Mouse (Mus musculus): ENCODE data around the gene Ppil6.

DNA sequence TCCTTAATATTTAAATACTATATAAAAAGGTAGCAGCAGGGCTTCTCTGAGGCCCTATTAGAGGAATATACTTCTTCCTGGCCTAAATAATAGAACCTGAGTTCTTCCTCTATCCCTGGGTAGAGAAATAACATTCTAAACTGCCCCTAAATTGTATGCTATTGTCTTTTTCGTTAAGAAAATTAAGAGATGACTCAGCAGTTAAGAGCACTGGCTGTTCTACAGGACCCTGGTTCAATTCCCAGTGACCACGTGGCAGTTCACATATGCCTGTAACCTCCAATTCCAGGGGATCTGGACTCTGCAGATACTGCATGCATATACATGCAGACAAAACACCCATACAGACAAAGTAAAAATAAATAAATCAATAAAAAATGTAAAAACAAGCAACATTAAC lies 53.6 kb downstream of the Ppil6 start:
- no peak for TF ChIP-seq POLR2A (IDR thresholded peaks at IDR 0.05; ENCODE audit: low read depth, low read length)
- TF ChIP-seq CTCF (IDR thresholded peaks at IDR 0.05; ENCODE audit: borderline replicate concordance, insufficient read depth, low read length) = no peak
